In the genomic region with DNA sequence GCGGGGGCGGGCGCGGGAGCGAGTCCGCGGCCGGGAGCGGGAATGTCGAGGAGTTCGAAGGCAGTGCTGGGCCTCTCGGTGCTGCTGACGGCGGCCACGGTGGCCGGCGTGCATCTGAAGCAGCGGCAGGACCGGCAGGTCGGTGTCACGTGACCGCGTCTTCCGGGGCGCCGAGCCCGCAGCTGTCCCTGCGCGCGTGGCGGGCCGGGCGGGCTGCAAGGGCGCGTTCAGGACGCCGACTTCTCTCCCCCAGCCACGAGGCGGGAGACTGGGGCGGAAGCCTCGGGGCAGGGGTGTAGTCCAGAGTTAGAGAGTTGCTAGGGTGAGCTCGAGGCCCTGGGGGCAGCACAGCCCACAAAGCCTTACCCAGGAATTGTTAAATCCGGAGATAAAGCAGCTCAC, we compare ENCODE assay signal across 8 mouse cellular contexts. TPM values are rescaled to one million over a fixed set of nuclear protein-coding genes. Genes with fewer than 3 reads are reported as not detected.
DNase-seq lines count a peak whose midpoint lies in the region; ATAC-seq and TF ChIP-seq lines count a peak whose summit lies in the region.

No protein-coding gene starts in this region.

- no peaks in the 10 kb centered on the region for H3K4me1 ChIP-seq in intestine, postnatal 0 days (replicated peaks; ENCODE audit: control insufficient read depth, insufficient read depth, low read length)
- peaks cover 20% of the 10 kb centered on the region for H3K4me1 ChIP-seq in neural tube, embryonic 13.5 days (replicated peaks)

- no peaks in the 10 kb centered on the region for H3K9me3 ChIP-seq in intestine, postnatal 0 days (ENCODE audit: control insufficient read depth)
- H3K9me3 ChIP-seq in neural tube, embryonic 13.5 days: no peaks in the 10 kb centered on the region

- DNase-seq in frontal cortex, postnatal 36 days (ENCODE audit: low spot score in 2 of 2): no peak
- DNase-seq in spleen, postnatal 36 days (ENCODE audit: low spot score in 2 of 2): peak; percentile 76 to 81
- no peak for DNase-seq in spleen, adult 12 weeks (ENCODE audit: low spot score)
- DNase-seq in cerebellum, adult 11-12 months: no peak

- peak; percentile 72 for ATAC-seq in frontal cortex, adult (ENCODE audit: low TSS enrichment)
- peak; percentile 70 for ATAC-seq in erythroid progenitor cell, adult 5-6 weeks (replicated peaks; ENCODE audit: low FRiP score, poor library complexity, severe bottlenecking)
- peak; percentile 84 for ATAC-seq in intestine, postnatal 0 days
- peak; percentile 90 for ATAC-seq in neural tube, embryonic 13.5 days (ENCODE audit: low read depth)

- peaks cover 11% of the 10 kb centered on the region; the same call in 1 of the 2 replicates for H3K36me3 ChIP-seq in intestine, postnatal 0 days (ENCODE audit: control insufficient read depth, insufficient read depth)
- peaks cover 12% of the 10 kb centered on the region for H3K36me3 ChIP-seq in neural tube, embryonic 13.5 days

- WGBS in intestine, postnatal 0 days: under 1% methylated on average over 41 of the region's 43 CpGs
- 0% methylated on average over 42 of the region's 43 CpGs for WGBS in neural tube, embryonic 13.5 days

- TF ChIP-seq CTCF in intestine, postnatal 0 days (IDR thresholded peaks at IDR 0.05; ENCODE audit: low read depth): no peak

- peak overlapping the region; percentile 83 for H3K4me3 ChIP-seq in intestine, postnatal 0 days (ENCODE audit: low read depth, low read length)
- H3K4me3 ChIP-seq in neural tube, embryonic 13.5 days: peak overlapping the region; percentile 71

- H3K27ac ChIP-seq in intestine, postnatal 0 days (ENCODE audit: low read depth, low read length): peak overlapping the region; percentile 96
- H3K27ac ChIP-seq in neural tube, embryonic 13.5 days (replicated peaks): peak overlapping the region; percentile 95

- H3K9ac ChIP-seq in intestine, postnatal 0 days (ENCODE audit: low read depth, low read length): peak overlapping the region; percentile 88
- peak overlapping the region; percentile 89 for H3K9ac ChIP-seq in neural tube, embryonic 13.5 days

- H3K27me3 ChIP-seq in intestine, postnatal 0 days (replicated peaks; ENCODE audit: control insufficient read depth, insufficient read depth, low read length): no peaks in the 10 kb centered on the region
- H3K27me3 ChIP-seq in neural tube, embryonic 13.5 days: no peaks in the 10 kb centered on the region

- peak overlapping the region; percentile 72 for H3K4me2 ChIP-seq in intestine, postnatal 0 days (replicated peaks; ENCODE audit: low read depth)
- peak overlapping the region; percentile 76 for H3K4me2 ChIP-seq in neural tube, embryonic 13.5 days

RNA-seq across cellular contexts. Expression of a gene that starts 0.2 kb away (rescaled TPM):
- total RNA-seq in erythroid progenitor cell, adult 5-6 weeks (2015; ENCODE audit: low replicate concordance): not detected in 2 replicates
- 12.1 TPM in 1 of 2 replicates, not detected in the other for total RNA-seq in erythroid progenitor cell, adult 5-6 weeks (2017; ENCODE audit: low replicate concordance)
- 8.0 and 12.4 TPM in 2 replicates for polyA plus RNA-seq in intestine, postnatal 0 days (2015; fragmentation: Nextera tagmentation; extraction: Ambion mirVana)
- 2.4 and 6.1 TPM in 2 replicates for polyA plus RNA-seq in neural tube, embryonic 13.5 days (2015; fragmentation: Nextera tagmentation; extraction: Ambion mirVana)

RNA-seq across cellular contexts. Expression of a gene that starts 0.2 kb away (rescaled TPM):
- 10.5 and 16.6 TPM in 2 replicates for total RNA-seq in erythroid progenitor cell, adult 5-6 weeks (2015; ENCODE audit: low replicate concordance)
- total RNA-seq in erythroid progenitor cell, adult 5-6 weeks (2017; ENCODE audit: low replicate concordance): 11.7 and 23.0 TPM in 2 replicates
- polyA plus RNA-seq in intestine, postnatal 0 days (2015; fragmentation: Nextera tagmentation; extraction: Ambion mirVana): 34.9 and 40.9 TPM in 2 replicates
- 27.5 and 31.1 TPM in 2 replicates for polyA plus RNA-seq in neural tube, embryonic 13.5 days (2015; fragmentation: Nextera tagmentation; extraction: Ambion mirVana)

RNA-seq across cellular contexts. Expression of a gene that starts 37.1 kb away (rescaled TPM):
- not detected in 2 replicates for total RNA-seq in erythroid progenitor cell, adult 5-6 weeks (2015; ENCODE audit: low replicate concordance)
- total RNA-seq in erythroid progenitor cell, adult 5-6 weeks (2017; ENCODE audit: low replicate concordance): not detected in 2 replicates
- 7.5 and 7.9 TPM in 2 replicates for polyA plus RNA-seq in intestine, postnatal 0 days (2015; fragmentation: Nextera tagmentation; extraction: Ambion mirVana)
- polyA plus RNA-seq in neural tube, embryonic 13.5 days (2015; fragmentation: Nextera tagmentation; extraction: Ambion mirVana): 0.21 TPM in 1 of 2 replicates, not detected in the other

Comparison
In these comparisons a context has a peak if more than half of its experiments do, and no peak if none do; other contexts are left out.
1. DNase-seq: peak in spleen, postnatal 36 days (2 of 2); none in frontal cortex, postnatal 36 days (0 of 2), spleen, adult 12 weeks (single experiment) and cerebellum, adult 11-12 months (single experiment).
2. Peak in every context shown above with its lines, with median percentiles within 50 percentile points of each other: ATAC-seq.